Mouse (Mus musculus) CH12.LX (cell line): Measurements from ENCODE around the gene Rbm15b. TPM values are rescaled to one million over a fixed set of nuclear protein-coding genes. Genes with fewer than 3 reads are reported as not detected.

Experiments used
- DNase-seq: peaks from one replicate; pipeline ENCODE4 v3.0.0-alpha.2; 2013; ENCODE audit errors: extremely low read depth
- H3K27ac ChIP-seq: 2 replicates; pipeline ENCODE4 v1.5.1; 2012; ENCODE audit warnings: low read depth, mild to moderate bottlenecking, control low read depth, moderate library complexity; ENCODE audit not compliant: insufficient read depth
- H3K27me3 ChIP-seq: replicated peaks from 2 replicates; pipeline ENCODE3; 2012; ENCODE audit warnings: inconsistent platforms
- H3K36me3 ChIP-seq, 2 experiments: replicated peaks in 1 of 2; 2 replicates each; pipeline versions ENCODE3 to v1.6.1; 2012; ENCODE audit warnings: inconsistent platforms in 1 of 2, low read length in 1 of 2, mild to moderate bottlenecking in 1 of 2, mixed read lengths in 1 of 2, moderate library complexity in 1 of 2; ENCODE audit not compliant: control insufficient read depth in 1 of 2, insufficient read depth in 1 of 2
- H3K4me1 ChIP-seq, 2 experiments: 2 replicates each; pipeline ENCODE4 v1.6.1; 2012; ENCODE audit warnings: inconsistent platforms in 1 of 2, moderate library complexity in 1 of 2; ENCODE audit not compliant: insufficient read depth in 2 of 2, control insufficient read depth in 1 of 2
- H3K4me2 ChIP-seq: 2 replicates; pipeline ENCODE4 v1.6.1; 2012; ENCODE audit warnings: low read depth, mild to moderate bottlenecking, control low read depth; ENCODE audit not compliant: poor library complexity, insufficient read depth, severe bottlenecking
- H3K4me3 ChIP-seq, 3 experiments: fragments of 150-350 bp in 1 of 3; sonication (generic) in 1 of 3; replicated peaks in 1 of 3; 2 replicates each; pipeline versions ENCODE3 to v1.5.1; 2011 to 2012; ENCODE audit warnings: low read depth in 2 of 3, low read length in 2 of 3, mild to moderate bottlenecking in 2 of 3, moderate library complexity in 2 of 3, control low read depth in 1 of 3, improper control_type of control experiment in 1 of 3, inconsistent platforms in 1 of 3, mixed read lengths in 1 of 3; ENCODE audit not compliant: poor library complexity in 1 of 3
- H3K79me2 ChIP-seq: replicated peaks from 2 replicates; pipeline ENCODE4 v1.6.1; 2012; ENCODE audit warnings: mild to moderate bottlenecking, moderate library complexity; ENCODE audit not compliant: control insufficient read depth, poor library complexity, insufficient read depth, severe bottlenecking; ENCODE audit errors: extremely low read depth
- H3K9ac ChIP-seq: 2 replicates; pipeline ENCODE4 v1.6.1; 2012; ENCODE audit warnings: low read depth, mild to moderate bottlenecking, control low read depth, moderate library complexity; ENCODE audit not compliant: insufficient read depth
- H3K9me3 ChIP-seq: replicated peaks from 2 replicates; pipeline ENCODE3; 2012; ENCODE audit warnings: low read length, inconsistent platforms, mixed read lengths
- CHD1 ChIP-seq: IDR thresholded peaks from 2 replicates; pipeline ENCODE4 v1.6.1; 2012; ENCODE audit warnings: low read depth, low read length, improper control_type of control experiment, inconsistent platforms
- CHD2 ChIP-seq: IDR thresholded peaks from 2 replicates; pipeline ENCODE4 v1.6.1; 2011; ENCODE audit warnings: low read length, improper control_type of control experiment
- CTCF ChIP-seq, 2 experiments: IDR thresholded peaks in 1 of 2; conservative IDR thresholded peaks in 1 of 2; 2 replicates each; pipeline ENCODE4 v1.5.1; 2011 to 2012; ENCODE audit warnings: low read depth in 2 of 2, low read length in 2 of 2, improper control_type of control experiment in 1 of 2, inconsistent platforms in 1 of 2, mild to moderate bottlenecking in 1 of 2, moderate library complexity in 1 of 2
- E2F4 ChIP-seq: IDR thresholded peaks from 2 replicates; pipeline ENCODE4 v1.6.1; 2011; ENCODE audit warnings: low read depth, low read length, improper control_type of control experiment; ENCODE audit not compliant: insufficient replicate concordance
- EP300 ChIP-seq: IDR thresholded peaks from 2 replicates; pipeline ENCODE4 v1.6.1; 2011; ENCODE audit warnings: low read length, improper control_type of control experiment
- GABPA ChIP-seq: IDR thresholded peaks from 2 replicates; pipeline ENCODE4 v1.6.1; 2012; ENCODE audit warnings: low read depth, low read length, improper control_type of control experiment, inconsistent platforms; ENCODE audit not compliant: insufficient replicate concordance
- HCFC1 ChIP-seq: IDR thresholded peaks from 2 replicates; pipeline ENCODE4 v1.6.1; 2012; ENCODE audit warnings: low read depth, mild to moderate bottlenecking, inconsistent platforms, low read length, improper control_type of control experiment
- IRF4 ChIP-seq: IDR thresholded peaks from 2 replicates; pipeline ENCODE4 v1.6.1; 2014; ENCODE audit warnings: low read depth, mild to moderate bottlenecking, inconsistent platforms, low read length, improper control_type of control experiment
- JUND ChIP-seq: conservative IDR thresholded peaks from 2 replicates; pipeline ENCODE4 v1.6.1; 2011; ENCODE audit warnings: low read depth, low read length, improper control_type of control experiment
- KAT2A ChIP-seq: IDR thresholded peaks from 2 replicates; pipeline ENCODE4 v1.6.1; 2012; ENCODE audit warnings: low read length, improper control_type of control experiment, inconsistent platforms; ENCODE audit not compliant: insufficient replicate concordance
- MAFK ChIP-seq: IDR thresholded peaks from 2 replicates; pipeline ENCODE4 v1.6.1; 2011; ENCODE audit warnings: low read length, improper control_type of control experiment; ENCODE audit not compliant: insufficient replicate concordance
- MAZ ChIP-seq: IDR thresholded peaks from 2 replicates; pipeline ENCODE4 v1.6.1; 2012; ENCODE audit warnings: low read depth, mild to moderate bottlenecking, inconsistent platforms, low read length, improper control_type of control experiment, moderate library complexity
- MEF2A ChIP-seq: IDR thresholded peaks from 2 replicates; pipeline ENCODE4 v1.6.1; 2014; ENCODE audit warnings: low read depth, mild to moderate bottlenecking, inconsistent platforms, low read length, improper control_type of control experiment, borderline replicate concordance
- NRF1 ChIP-seq: IDR thresholded peaks from 2 replicates; pipeline ENCODE4 v1.6.1; 2014; ENCODE audit warnings: low read depth, mild to moderate bottlenecking, inconsistent platforms, low read length, improper control_type of control experiment, moderate library complexity
- RAD21 ChIP-seq: IDR thresholded peaks from 2 replicates; pipeline ENCODE4 v1.6.1; 2011; ENCODE audit warnings: low read depth, mild to moderate bottlenecking, low read length, improper control_type of control experiment, moderate library complexity
- SIN3A ChIP-seq: IDR thresholded peaks from 2 replicates; pipeline ENCODE4 v1.6.1; 2012; ENCODE audit warnings: low read length, improper control_type of control experiment, inconsistent platforms
- SMC3 ChIP-seq: IDR thresholded peaks from 2 replicates; pipeline ENCODE4 v1.6.1; 2011; ENCODE audit warnings: low read depth, low read length, improper control_type of control experiment
- TCF12 ChIP-seq: IDR thresholded peaks from 2 replicates; pipeline ENCODE4 v1.6.1; 2014; ENCODE audit warnings: low read depth, mild to moderate bottlenecking, inconsistent platforms, low read length, improper control_type of control experiment
- ZC3H11A ChIP-seq: IDR thresholded peaks from 2 replicates; pipeline ENCODE4 v1.6.1; 2012; ENCODE audit warnings: low read depth, mild to moderate bottlenecking, inconsistent platforms, low read length, improper control_type of control experiment
- ZKSCAN1 ChIP-seq: IDR thresholded peaks from 2 replicates; pipeline ENCODE4 v1.6.1; 2012; ENCODE audit warnings: low read depth, inconsistent platforms, low read length, improper control_type of control experiment, borderline replicate concordance
- ZNF384 ChIP-seq: IDR thresholded peaks from 2 replicates; pipeline ENCODE4 v1.6.1; 2012; ENCODE audit warnings: low read depth, low read length, improper control_type of control experiment, inconsistent platforms
- dilution Hi-C: fragments of 300-500 bp; cut with MboI; formaldehyde crosslinking; loops from 2 replicates; pipeline ENCODE4 v1.14.3; 2020; ENCODE audit warnings: low sequenced_read_pairs; ENCODE audit not compliant: extremely low pct_unique_long_range_greater_than_20kb, extremely low pct_ligation_motif_present
- in situ Hi-C: fragments of 300-500 bp; cut with MboI; formaldehyde crosslinking; loops from 3 replicates; pipeline ENCODE4 v1.14.3; 2019; ENCODE audit warnings: low sequenced_read_pairs, low pct_ligation_motif_present, low pct_unique_long_range_greater_than_20kb, mixed read lengths
- polyA plus RNA-seq: library from polyadenylated mRNA; unstranded; fragments of >175 nt; gene quantifications from 2 replicates; pipeline ENCODE4 v1.2.1, GENCODE M21; 2012; ENCODE audit warnings: low read depth; ENCODE audit not compliant: insufficient read length
- total RNA-seq, 2 experiments: library from RNA; depleted of rRNA; stranded (reverse); fragments of 300-350 nt in 1 of 2; fragments of >200 nt in 1 of 2; gene quantifications; 2 replicates each; pipeline ENCODE4 v1.2.3; 2012 to 2014

Rbm15b gene
- total and polyA plus RNA-seq, 3 experiments, result 11.4 to 19.5 (median 17.4) TPM

- H3K79me2 ChIP-seq, result no peaks in the 10 kb centered on the region
- DNase-seq, result no peak
- H3K4me2 ChIP-seq, result no peak overlapping the region
- dilution Hi-C loops, result no loop called here
- TF ChIP-seq SMC3 (peak; percentile 36), IRF4 (no peak), RAD21 (peak; percentile 59), CTCF (conservative IDR thresholded peaks at IDR 0.05 in 1 of 2, IDR thresholded peaks at IDR 0.05 in 1 of 2; ENCODE audit: low read depth in 2 of 2, low read length in 2 of 2) (peak in 1 of 2 experiments; percentile 63; a peak in 2 of 4 replicates)
- TF ChIP-seq, all 38 proteins: peak for 3
- H3K36me3 ChIP-seq, result no peaks in the 10 kb centered on the region
- no peaks in the 10 kb centered on the region for H3K4me1 ChIP-seq
- no peaks in the 10 kb centered on the region for H3K9me3 ChIP-seq
- H3K27ac ChIP-seq, result no peak overlapping the region
- H3K9ac ChIP-seq, result no peak overlapping the region
- in situ Hi-C loops, result no loop called here
- no peak overlapping the region for H3K4me3 ChIP-seq
- H3K27me3 ChIP-seq, result peaks cover 32% of the 10 kb centered on the region
These were observed 26.5 kb upstream of the Rbm15b start for GRCm38 (mm10) chr9:106913759-106914158.

GRCm38 (mm10) chr9:106911624-106912023 is 24.4 kb upstream of the Rbm15b start:
- dilution Hi-C loops, result no loop called here
- no peak for DNase-seq

GRCm38 (mm10) chr9:106908715-106909114 is 21.5 kb upstream of the Rbm15b start:
- Histone ChIP-seq H3K79me2 (no peaks in the 10 kb centered on the region), H3K4me1 (no peaks in the 10 kb centered on the region), H3K27ac (no peak overlapping the region), H3K36me3 (no peaks in the 10 kb centered on the region), H3K27me3 (peaks cover 30% of the 10 kb centered on the region), H3K9ac (no peak overlapping the region), H3K4me3 (no peak overlapping the region), H3K4me2 (no peak overlapping the region), H3K9me3 (no peaks in the 10 kb centered on the region)
- no peak for TF ChIP-seq JUND
- TF ChIP-seq ZNF384, result no peak
- TF ChIP-seq KAT2A, result no peak
- no peak for TF ChIP-seq EP300
- TF ChIP-seq MEF2A, result no peak
- TF ChIP-seq SMC3, result no peak
- no peak for TF ChIP-seq MAFK
- no peak for TF ChIP-seq RAD21
- no peak for TF ChIP-seq ZC3H11A
- no peak for TF ChIP-seq MAZ
- no peak for TF ChIP-seq CHD1
- no peak for TF ChIP-seq IRF4
- in situ Hi-C loops, result no loop called here
- dilution Hi-C loops, result no loop called here
- no peak for DNase-seq

More at GRCm38 (mm10) chr9:106911624-106912023, 24.4 kb upstream of the Rbm15b start:
- Histone ChIP-seq H3K79me2 (no peaks in the 10 kb centered on the region), H3K4me2 (no peak overlapping the region), H3K27ac (no peak overlapping the region), H3K27me3 (peaks cover 32% of the 10 kb centered on the region), H3K4me3 (no peak overlapping the region), H3K9me3 (no peaks in the 10 kb centered on the region), H3K9ac (no peak overlapping the region), H3K36me3 (no peaks in the 10 kb centered on the region)
- in situ Hi-C loops, result no loop called here
- TF ChIP-seq GABPA (no peak), CHD2 (no peak), HCFC1 (no peak), NRF1 (no peak), SIN3A (no peak), TCF12 (no peak), CHD1 (no peak), JUND (no peak), MEF2A (no peak), E2F4 (no peak), EP300 (no peak), MAZ (no peak), SMC3 (no peak), ZKSCAN1 (no peak)
- TF ChIP-seq, all 38 proteins: peak for 0
- no peaks in the 10 kb centered on the region for H3K4me1 ChIP-seq
